ENCODE assay signal across 8 mouse cellular contexts in the genomic region with DNA sequence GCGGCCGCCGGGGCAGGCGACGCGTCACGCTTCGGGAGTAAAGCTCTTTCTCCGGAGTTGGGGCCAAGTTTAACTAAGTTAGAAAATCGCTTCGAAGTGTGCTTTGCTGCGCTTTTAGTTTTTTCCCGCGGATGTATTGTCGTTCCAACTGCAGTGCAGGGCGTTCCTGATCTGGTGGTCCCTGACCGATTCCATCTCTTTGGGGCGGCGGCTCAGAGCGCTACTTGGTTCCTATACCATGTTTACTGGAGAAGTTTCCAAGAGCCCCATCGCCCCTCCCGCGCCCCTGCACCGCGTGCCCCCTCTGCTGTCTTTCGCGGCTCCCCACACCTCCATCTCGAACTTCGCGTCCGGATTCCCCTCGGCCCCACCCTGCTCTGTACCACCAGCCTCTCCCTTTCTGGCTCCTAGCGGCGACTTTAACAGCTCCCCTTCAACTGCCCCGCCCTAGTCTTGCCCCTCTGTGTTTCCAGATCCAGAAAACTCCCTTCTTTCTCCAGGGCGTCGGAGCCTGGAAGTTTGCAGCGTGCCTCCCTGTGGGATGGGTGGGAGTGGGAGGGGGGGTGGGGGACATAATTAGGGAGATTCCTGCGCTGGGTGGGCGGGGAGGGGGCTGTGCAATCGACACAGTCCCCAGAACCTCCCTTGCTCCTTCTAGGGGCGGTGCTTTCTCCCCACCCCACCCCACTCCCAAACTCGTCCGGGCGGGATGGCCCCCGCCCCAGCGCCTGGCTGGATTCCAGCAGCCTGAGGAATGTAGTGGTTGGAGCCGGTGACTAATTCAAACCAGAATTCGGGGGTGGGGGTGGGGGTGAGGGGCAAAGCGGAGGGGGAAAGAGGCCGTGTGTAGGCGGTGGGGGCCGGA. TPM values are rescaled to one million over a fixed set of nuclear protein-coding genes. Genes with fewer than 3 reads are reported as not detected.
DNase-seq lines count a peak whose midpoint lies in the region; ATAC-seq and TF ChIP-seq lines count a peak whose summit lies in the region.

No protein-coding gene starts in this region.

- DNase-seq in heart, postnatal 4 days, result peak; percentile 96
- peak; percentile 76 for DNase-seq in testis, postnatal 14 days (ENCODE audit: low spot score)
- no peak for DNase-seq in cerebellum, postnatal 4 days (ENCODE audit: low spot score in 2 of 2)

- H3K4me2 ChIP-seq in forebrain, embryonic 13.5 days, result peak overlapping the region; percentile 95
- peak overlapping the region; percentile 79 for H3K4me2 ChIP-seq in limb, embryonic 12.5 days
- peak overlapping the region; percentile 71 for H3K4me2 ChIP-seq in midbrain, embryonic 13.5 days (replicated peaks)

- peak; percentile 47 for ATAC-seq in activated CD4-positive, CD25-positive, alpha-beta regulatory T cell, adult 4 months
- peak; percentile 71 for ATAC-seq in forebrain, embryonic 13.5 days
- ATAC-seq in limb, embryonic 12.5 days (ENCODE audit: insufficient number of reproducible peaks, insufficient read depth, low FRiP score, low TSS enrichment, low read depth), result peak; percentile 84
- ATAC-seq in midbrain, embryonic 13.5 days, result peak; percentile 51

- H3K9ac ChIP-seq in forebrain, embryonic 13.5 days, result peak overlapping the region; percentile 64
- H3K9ac ChIP-seq in limb, embryonic 12.5 days (replicated peaks), result peak overlapping the region; percentile 88
- peak overlapping the region; percentile 56 for H3K9ac ChIP-seq in midbrain, embryonic 13.5 days (replicated peaks)

- H3K36me3 ChIP-seq in C2C12 (ENCODE audit: control insufficient read depth, insufficient read depth), result peaks cover 33% of the 10 kb centered on the region
- no peaks in the 10 kb centered on the region for H3K36me3 ChIP-seq in forebrain, embryonic 13.5 days (ENCODE audit: poor library complexity, severe bottlenecking)
- H3K36me3 ChIP-seq in limb, embryonic 12.5 days, result no peaks in the 10 kb centered on the region
- no peaks in the 10 kb centered on the region for H3K36me3 ChIP-seq in midbrain, embryonic 13.5 days

- peak overlapping the region; percentile 99 for H3ac ChIP-seq in C2C12 (ENCODE audit: control insufficient read depth, insufficient read length, low read depth)

- H3K79me3 ChIP-seq in C2C12 (ENCODE audit: low read depth), result peaks cover 61% of the 10 kb centered on the region

- H3K79me2 ChIP-seq in C2C12 (ENCODE audit: control insufficient read depth, insufficient read depth), result peaks cover 100% of the 10 kb centered on the region

- H3K27me3 ChIP-seq in C2C12 (ENCODE audit: control insufficient read depth, insufficient read depth, insufficient read length), result no peaks in the 10 kb centered on the region
- peaks cover 42% of the 10 kb centered on the region for H3K27me3 ChIP-seq in forebrain, embryonic 13.5 days
- H3K27me3 ChIP-seq in limb, embryonic 12.5 days, result no peaks in the 10 kb centered on the region
- peaks cover 57% of the 10 kb centered on the region for H3K27me3 ChIP-seq in midbrain, embryonic 13.5 days

- H3K4me3 ChIP-seq in C2C12 (ENCODE audit: insufficient read depth, poor library complexity, severe bottlenecking), result peak overlapping the region; percentile 99
- peak overlapping the region; percentile 51 for H3K4me3 ChIP-seq in forebrain, embryonic 13.5 days
- H3K4me3 ChIP-seq in limb, embryonic 12.5 days (replicated peaks), result peak overlapping the region; percentile 81
- H3K4me3 ChIP-seq in midbrain, embryonic 13.5 days (replicated peaks), result peak overlapping the region; percentile 46

- no peak overlapping the region for H3K27ac ChIP-seq in forebrain, embryonic 13.5 days
- H3K27ac ChIP-seq in limb, embryonic 12.5 days, result peak overlapping the region; percentile 96
- no peak overlapping the region for H3K27ac ChIP-seq in midbrain, embryonic 13.5 days

- under 1% methylated on average over 51 of the region's 53 CpGs for WGBS in forebrain, embryonic 13.5 days
- under 1% methylated on average over 53 of the region's 53 CpGs for WGBS in limb, embryonic 12.5 days
- under 1% methylated on average over 52 of the region's 53 CpGs for WGBS in midbrain, embryonic 13.5 days

- no peak for TF ChIP-seq CTCF in C2C12 (IDR thresholded peaks at IDR 0.05; ENCODE audit: control insufficient read depth, insufficient read depth, insufficient read length)

- peaks cover 53% of the 10 kb centered on the region for H3K4me1 ChIP-seq in forebrain, embryonic 13.5 days
- H3K4me1 ChIP-seq in limb, embryonic 12.5 days (replicated peaks), result peaks cover 51% of the 10 kb centered on the region
- H3K4me1 ChIP-seq in midbrain, embryonic 13.5 days (replicated peaks), result peaks cover 34% of the 10 kb centered on the region

- no peaks in the 10 kb centered on the region for H3K9me3 ChIP-seq in forebrain, embryonic 13.5 days (replicated peaks)
- H3K9me3 ChIP-seq in limb, embryonic 12.5 days, result no peaks in the 10 kb centered on the region
- no peaks in the 10 kb centered on the region for H3K9me3 ChIP-seq in midbrain, embryonic 13.5 days

TF ChIP-seq in C2C12, 6 proteins besides CTCF, POLR2A, EP300 and RAD21:
- TF ChIP-seq MAX (IDR thresholded peaks at IDR 0.05) (no peak), USF1 (IDR thresholded peaks at IDR 0.05; ENCODE audit: low read depth) (no peak), MYOD1 (IDR thresholded peaks at IDR 0.05; ENCODE audit: control insufficient read depth, insufficient read length, low read depth) (no peak), CEBPB (IDR thresholded peaks at IDR 0.05; ENCODE audit: low read depth) (no peak), FOSL1 (IDR thresholded peaks at IDR 0.05; ENCODE audit: insufficient read depth, low read length, poor library complexity, severe bottlenecking) (no peak)

RNA-seq across cellular contexts. Expression of a gene that starts 0.7 kb away (rescaled TPM):
- 86.8 TPM for polyA plus RNA-seq in C2C12 (2012; fragmentation: generic; extraction: Trizol)
- polyA plus RNA-seq in activated CD4-positive, CD25-positive, alpha-beta regulatory T cell, adult 4 months (2017; shearing (Covaris generic)), result 10 to 100 TPM; 47.2 to 60.1 TPM
- polyA plus RNA-seq in forebrain, embryonic 13.5 days (2015; fragmentation: Nextera tagmentation; extraction: Ambion mirVana), result 2.8 and 3.0 TPM in 2 replicates
- 100 to 1,000 TPM; 303 to 328 TPM for total RNA-seq in heart, postnatal 4 days (2021)
- 20.5 and 24.1 TPM in 2 replicates for polyA plus RNA-seq in limb, embryonic 12.5 days (2016; fragmentation: Nextera tagmentation; extraction: Ambion mirVana)
- 3.7 and 4.9 TPM in 2 replicates for polyA plus RNA-seq in midbrain, embryonic 13.5 days (2015; fragmentation: Nextera tagmentation; extraction: Ambion mirVana)

RNA-seq across cellular contexts. Expression of a gene that starts 23.0 kb away (rescaled TPM):
- polyA plus RNA-seq in C2C12 (2012; fragmentation: generic; extraction: Trizol), result 1,028 TPM
- 100 to 1,000 TPM; 589 to 842 TPM for polyA plus RNA-seq in activated CD4-positive, CD25-positive, alpha-beta regulatory T cell, adult 4 months (2017; shearing (Covaris generic))
- polyA plus RNA-seq in forebrain, embryonic 13.5 days (2015; fragmentation: Nextera tagmentation; extraction: Ambion mirVana), result 369 and 373 TPM in 2 replicates
- 100 to 1,000 TPM; 357 to 371 TPM for total RNA-seq in heart, postnatal 4 days (2021)
- 472 and 476 TPM in 2 replicates for polyA plus RNA-seq in limb, embryonic 12.5 days (2016; fragmentation: Nextera tagmentation; extraction: Ambion mirVana)
- 334 and 335 TPM in 2 replicates for polyA plus RNA-seq in midbrain, embryonic 13.5 days (2015; fragmentation: Nextera tagmentation; extraction: Ambion mirVana)

RNA-seq across cellular contexts. Expression of a gene that starts 36.2 kb away (rescaled TPM):
- 24.2 TPM for polyA plus RNA-seq in C2C12 (2012; fragmentation: generic; extraction: Trizol)
- polyA plus RNA-seq in activated CD4-positive, CD25-positive, alpha-beta regulatory T cell, adult 4 months (2017; shearing (Covaris generic)), result 10 to 100 TPM; 21.3 to 25.1 TPM
- polyA plus RNA-seq in forebrain, embryonic 13.5 days (2015; fragmentation: Nextera tagmentation; extraction: Ambion mirVana), result 35.3 and 36.7 TPM in 2 replicates
- 1 to 10 TPM; 8.3 to 9.6 TPM for total RNA-seq in heart, postnatal 4 days (2021)
- 37.9 and 39.7 TPM in 2 replicates for polyA plus RNA-seq in limb, embryonic 12.5 days (2016; fragmentation: Nextera tagmentation; extraction: Ambion mirVana)
- polyA plus RNA-seq in midbrain, embryonic 13.5 days (2015; fragmentation: Nextera tagmentation; extraction: Ambion mirVana), result 32.4 and 32.6 TPM in 2 replicates

RNA-seq across cellular contexts. Expression of a gene that starts 48.1 kb away (rescaled TPM):
- polyA plus RNA-seq in C2C12 (2012; fragmentation: generic; extraction: Trizol), result 109 TPM
- 100 to 1,000 TPM in 1 of 2 experiments, 10 to 100 TPM in 1; 58.5 to 101 TPM for polyA plus RNA-seq in activated CD4-positive, CD25-positive, alpha-beta regulatory T cell, adult 4 months (2017; shearing (Covaris generic))
- 178 and 180 TPM in 2 replicates for polyA plus RNA-seq in forebrain, embryonic 13.5 days (2015; fragmentation: Nextera tagmentation; extraction: Ambion mirVana)
- 10 to 100 TPM; 62.5 to 63.8 TPM for total RNA-seq in heart, postnatal 4 days (2021)
- polyA plus RNA-seq in limb, embryonic 12.5 days (2016; fragmentation: Nextera tagmentation; extraction: Ambion mirVana), result 227 and 231 TPM in 2 replicates
- polyA plus RNA-seq in midbrain, embryonic 13.5 days (2015; fragmentation: Nextera tagmentation; extraction: Ambion mirVana), result 149 and 153 TPM in 2 replicates

Comparison
In these comparisons a context has a peak if more than half of its experiments do, and no peak if none do; other contexts are left out.
1. H3K4me3 ChIP-seq: peak in every context shown above with its lines; median percentile 99 in C2C12; 81 in limb, embryonic 12.5 days; 51 in forebrain, embryonic 13.5 days; 46 in midbrain, embryonic 13.5 days.
2. DNase-seq: peak in heart, postnatal 4 days (single experiment) and testis, postnatal 14 days (single experiment); none in cerebellum, postnatal 4 days (0 of 2).
3. Peak in every context shown above with its lines, with median percentiles within 50 percentile points of each other: ATAC-seq, H3K4me2 ChIP-seq and H3K9ac ChIP-seq.